Mouse (Mus musculus) right cerebral cortex, postnatal 36 days (tissue): ENCODE results near the gene Gm21891.
"Not testable (repeated sequence)": the region's sequence is repeated elsewhere in the genome, so short reads cannot be mapped to it uniquely, and the experiment has no call there.

Experiments used
- DNase-seq, 2 experiments: peaks; one replicate each; pipeline ENCODE4 v3.0.0; 2022; ENCODE audit warnings: low spot score in 2 of 2, mixed read lengths in 1 of 2

The Gm21891 gene

GRCm38 (mm10) chrY:13133392-13133791 lies at the start of gene Gm21891:
TSS of gene Gm21891 (minus strand) at chrY:13133492.
- not testable (repeated sequence) for DNase-seq

- DNase-seq, result not testable (repeated sequence)
Observed at GRCm38 (mm10) chrY:13161668-13162067, 28.4 kb upstream of the Gm21891 start, which contains the start of gene Gm21425. TSS of gene Gm21425 (plus strand) at chrY:13161968.
